Mouse (Mus musculus): Measurements from ENCODE around the gene Nipal3. TPM values are rescaled to one million over a fixed set of nuclear protein-coding genes. Genes with fewer than 3 reads are reported as not detected.
A peak's percentile ranks its signal among the peaks of the same experiment; 100 is the strongest.

Nipal3 gene
- polyA plus RNA-seq, 1 experiment from 2014 or later: 3.2 TPM

DNA sequence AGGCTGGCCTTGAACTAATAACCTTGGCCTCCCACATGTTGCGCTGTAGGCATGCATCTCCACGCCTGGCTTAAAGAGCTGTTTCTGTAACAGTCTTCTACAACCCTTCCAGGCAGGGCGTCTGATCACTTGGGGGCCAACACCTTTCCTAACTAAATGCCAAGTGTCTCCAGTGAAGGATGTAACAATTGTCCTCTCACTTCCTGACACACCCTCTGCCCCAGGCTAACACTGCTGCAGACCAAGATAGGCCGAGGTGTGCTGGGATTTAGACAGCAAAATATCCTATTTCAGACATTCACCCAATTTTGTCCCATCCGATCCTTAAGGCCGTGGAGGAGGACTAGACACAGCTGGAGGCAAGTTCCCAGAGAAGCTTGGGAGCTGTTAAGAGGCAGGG is 41.7 kb downstream of the Nipal3 start:
- Histone ChIP-seq H3K4me3 (ENCODE audit: low read depth, low read length) (no peak overlapping the region), H3K4me1 (ENCODE audit: control insufficient read depth, low read depth, low read length) (no peaks in the 10 kb centered on the region), H3K9me3 (replicated peaks; ENCODE audit: control insufficient read depth, low read length) (no peaks in the 10 kb centered on the region), H3K9ac (ENCODE audit: low read depth, low read length) (no peak overlapping the region), H3K27me3 (ENCODE audit: control insufficient read depth, insufficient read depth, low read depth, low read length) (no peaks in the 10 kb centered on the region), H3K4me2 (ENCODE audit: low read depth, low read length) (no peak overlapping the region), H3K27ac (ENCODE audit: low read length) (no peak overlapping the region), H3K36me3 (ENCODE audit: control insufficient read depth, insufficient read depth) (no peaks in the 10 kb centered on the region)
- WGBS (ENCODE audit: insufficient replicate concordance): 55% methylated on average over 6 of the region's 6 CpGs
- no peak for ATAC-seq (ENCODE audit: low read depth)

DNA sequence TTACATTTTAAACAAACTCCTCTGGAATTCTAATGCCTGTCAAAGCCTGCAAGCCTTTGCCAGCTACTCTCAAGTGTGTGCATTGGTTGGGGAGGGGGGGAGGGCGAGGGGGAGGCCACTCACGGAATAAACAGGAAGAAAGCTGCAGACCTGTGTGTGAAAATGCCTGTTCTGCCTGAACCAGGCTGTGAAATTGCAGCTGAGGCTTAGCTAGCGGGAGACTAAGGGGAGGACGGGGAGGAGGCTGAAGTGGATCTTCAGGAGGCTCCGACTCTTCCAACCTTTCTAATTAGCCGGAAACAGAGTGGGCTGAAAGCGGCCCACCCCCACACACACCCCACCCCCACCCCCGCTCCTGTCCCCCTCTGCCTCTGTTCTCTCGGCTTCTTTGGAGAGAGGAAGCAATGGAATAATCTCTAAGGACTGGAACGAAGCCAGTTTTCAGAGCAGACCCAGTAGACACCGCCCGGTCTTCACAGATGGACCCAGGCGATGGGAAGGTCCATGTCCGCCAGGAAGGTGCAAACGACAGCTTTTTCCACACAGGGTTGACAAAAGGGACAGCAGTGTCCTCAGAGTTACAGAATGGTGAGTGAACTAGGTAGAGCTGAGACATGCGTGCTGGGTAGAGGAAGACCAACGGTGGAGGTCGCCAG is 43.4 kb downstream of the Nipal3 start:
- Histone ChIP-seq H3K27me3 (ENCODE audit: control insufficient read depth, insufficient read depth, low read depth, low read length) (no peaks in the 10 kb centered on the region), H3K4me1 (ENCODE audit: control insufficient read depth, low read depth, low read length) (no peaks in the 10 kb centered on the region), H3K4me3 (ENCODE audit: low read depth, low read length) (no peak overlapping the region), H3K9me3 (replicated peaks; ENCODE audit: control insufficient read depth, low read length) (no peaks in the 10 kb centered on the region), H3K27ac (ENCODE audit: low read length) (no peak overlapping the region), H3K9ac (ENCODE audit: low read depth, low read length) (no peak overlapping the region), H3K36me3 (ENCODE audit: control insufficient read depth, insufficient read depth) (no peaks in the 10 kb centered on the region), H3K4me2 (ENCODE audit: low read depth, low read length) (no peak overlapping the region)
- WGBS (ENCODE audit: insufficient replicate concordance): 59% methylated on average over 17 of the region's 18 CpGs
- no peak for ATAC-seq (ENCODE audit: low read depth)

- Histone ChIP-seq H3K36me3 (ENCODE audit: control insufficient read depth, insufficient read depth) (no peaks in the 10 kb centered on the region), H3K4me2 (ENCODE audit: low read depth, low read length) (no peak overlapping the region), H3K4me3 (ENCODE audit: low read depth, low read length) (no peak overlapping the region), H3K27ac (ENCODE audit: low read length) (no peak overlapping the region), H3K4me1 (ENCODE audit: control insufficient read depth, low read depth, low read length) (peaks cover 13% of the 10 kb centered on the region), H3K27me3 (ENCODE audit: control insufficient read depth, insufficient read depth, low read depth, low read length) (no peaks in the 10 kb centered on the region), H3K9me3 (replicated peaks; ENCODE audit: control insufficient read depth, low read length) (no peaks in the 10 kb centered on the region), H3K9ac (ENCODE audit: low read depth, low read length) (no peak overlapping the region)
- ATAC-seq (ENCODE audit: low read depth): no peak
- 24% methylated on average over 5 of the region's 5 CpGs for WGBS (ENCODE audit: insufficient replicate concordance)
These were observed 52.4 kb downstream of the Nipal3 start for GRCm38 (mm10) chr4:135442473-135442872.

GRCm38 (mm10) chr4:135439904-135440522 is 54.8 kb downstream of the Nipal3 start:
- Histone ChIP-seq H3K27ac (ENCODE audit: low read length) (peak overlapping the region; percentile 94), H3K4me2 (ENCODE audit: low read depth, low read length) (peak overlapping the region; percentile 65; the same call in 1 of the 2 replicates), H3K9me3 (replicated peaks; ENCODE audit: control insufficient read depth, low read length) (no peaks in the 10 kb centered on the region), H3K9ac (ENCODE audit: low read depth, low read length) (0 out of 2 replicates have a peak overlapping the region, but pooled peaks have one; percentile 11), H3K4me1 (ENCODE audit: control insufficient read depth, low read depth, low read length) (peaks cover 21% of the 10 kb centered on the region), H3K27me3 (ENCODE audit: control insufficient read depth, insufficient read depth, low read depth, low read length) (no peaks in the 10 kb centered on the region), H3K36me3 (ENCODE audit: control insufficient read depth, insufficient read depth) (no peaks in the 10 kb centered on the region), H3K4me3 (ENCODE audit: low read depth, low read length) (no peak overlapping the region)
- ATAC-seq (ENCODE audit: low read depth): peak; percentile 79
- 7% methylated on average over 9 of the region's 9 CpGs for WGBS (ENCODE audit: insufficient replicate concordance)

- peak; percentile 96 for ATAC-seq (ENCODE audit: low read depth)
- peaks cover 27% of the 10 kb centered on the region for H3K4me1 ChIP-seq (ENCODE audit: control insufficient read depth, low read depth, low read length)
- under 1% methylated on average over 15 of the region's 15 CpGs for whole genome bisulfite sequencing (ENCODE audit: insufficient replicate concordance)
- H3K9ac ChIP-seq (ENCODE audit: low read depth, low read length): peak overlapping the region; percentile 50
- no peaks in the 10 kb centered on the region for H3K9me3 ChIP-seq (replicated peaks; ENCODE audit: control insufficient read depth, low read length)
- no peaks in the 10 kb centered on the region for H3K27me3 ChIP-seq (ENCODE audit: control insufficient read depth, insufficient read depth, low read depth, low read length)
- H3K27ac ChIP-seq (ENCODE audit: low read length): peak overlapping the region; percentile 94
- H3K4me2 ChIP-seq (ENCODE audit: low read depth, low read length): peak overlapping the region; percentile 65
- H3K4me3 ChIP-seq (ENCODE audit: low read depth, low read length): peak overlapping the region; percentile 34
- no peaks in the 10 kb centered on the region for H3K36me3 ChIP-seq (ENCODE audit: control insufficient read depth, insufficient read depth)
These were observed 55.6 kb downstream of the Nipal3 start for GRCm38 (mm10) chr4:135439188-135439647.

DNA sequence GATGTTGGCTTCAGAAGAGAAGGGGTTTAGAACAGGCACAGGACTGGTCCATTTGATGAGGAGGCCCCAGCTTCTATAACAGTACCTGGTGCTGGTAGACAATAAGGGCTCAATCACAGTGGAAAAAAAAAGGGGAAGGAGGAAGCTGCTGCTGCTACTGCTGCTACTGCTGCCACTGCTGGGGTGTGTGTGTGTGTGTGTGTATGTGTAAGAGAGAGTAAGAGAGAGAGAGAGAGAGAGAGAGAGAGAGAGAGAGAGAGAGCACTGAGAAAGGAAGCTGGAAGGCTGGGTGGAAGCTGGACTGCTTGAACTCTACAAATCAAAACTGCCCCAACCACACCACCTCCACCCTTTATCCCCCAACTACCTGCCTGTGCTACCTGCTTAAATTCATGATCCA is 56.9 kb downstream of the Nipal3 start:
- ATAC-seq (ENCODE audit: low read depth): no peak
- Histone ChIP-seq H3K9ac (ENCODE audit: low read depth, low read length) (no peak overlapping the region), H3K9me3 (replicated peaks; ENCODE audit: control insufficient read depth, low read length) (no peaks in the 10 kb centered on the region), H3K27me3 (ENCODE audit: control insufficient read depth, insufficient read depth, low read depth, low read length) (no peaks in the 10 kb centered on the region), H3K27ac (ENCODE audit: low read length) (no peak overlapping the region; the same call in 1 of the 2 replicates), H3K4me2 (ENCODE audit: low read depth, low read length) (no peak overlapping the region), H3K4me1 (ENCODE audit: control insufficient read depth, low read depth, low read length) (peaks cover 37% of the 10 kb centered on the region), H3K36me3 (ENCODE audit: control insufficient read depth, insufficient read depth) (no peaks in the 10 kb centered on the region), H3K4me3 (ENCODE audit: low read depth, low read length) (no peak overlapping the region)

GRCm38 (mm10) chr4:135436291-135436690 is 58.5 kb downstream of the Nipal3 start:
- Histone ChIP-seq H3K4me1 (ENCODE audit: control insufficient read depth, low read depth, low read length) (peaks cover 37% of the 10 kb centered on the region), H3K27ac (ENCODE audit: low read length) (no peak overlapping the region)

GRCm38 (mm10) chr4:135434395-135434789 is 60.4 kb downstream of the Nipal3 start:
- H3K4me1 ChIP-seq (ENCODE audit: control insufficient read depth, low read depth, low read length): peaks cover 29% of the 10 kb centered on the region
- WGBS (ENCODE audit: insufficient replicate concordance): 34% methylated on average over 11 of the region's 11 CpGs
- H3K9ac ChIP-seq (ENCODE audit: low read depth, low read length): peak overlapping the region; percentile 79
- no peaks in the 10 kb centered on the region for H3K9me3 ChIP-seq (replicated peaks; ENCODE audit: control insufficient read depth, low read length)
- peak overlapping the region; percentile 90 for H3K4me2 ChIP-seq (ENCODE audit: low read depth, low read length)
- H3K27me3 ChIP-seq (ENCODE audit: control insufficient read depth, insufficient read depth, low read depth, low read length): no peaks in the 10 kb centered on the region
- peak overlapping the region; percentile 77 for H3K4me3 ChIP-seq (ENCODE audit: low read depth, low read length)
- no peak for ATAC-seq (ENCODE audit: low read depth)
- H3K27ac ChIP-seq (ENCODE audit: low read length): peak overlapping the region; percentile 85
- H3K36me3 ChIP-seq (ENCODE audit: control insufficient read depth, insufficient read depth): no peaks in the 10 kb centered on the region

More at GRCm38 (mm10) chr4:135436291-135436690, 58.5 kb downstream of the Nipal3 start:
- WGBS (ENCODE audit: insufficient replicate concordance): 28% methylated on average over 13 of the region's 13 CpGs
- H3K27me3 ChIP-seq (ENCODE audit: control insufficient read depth, insufficient read depth, low read depth, low read length): no peaks in the 10 kb centered on the region
- no peak overlapping the region for H3K9ac ChIP-seq (ENCODE audit: low read depth, low read length)
- no peaks in the 10 kb centered on the region for H3K9me3 ChIP-seq (replicated peaks; ENCODE audit: control insufficient read depth, low read length)
- no peaks in the 10 kb centered on the region for H3K36me3 ChIP-seq (ENCODE audit: control insufficient read depth, insufficient read depth)
- no peak overlapping the region for H3K4me2 ChIP-seq (ENCODE audit: low read depth, low read length)
- no peak for ATAC-seq (ENCODE audit: low read depth)
- no peak overlapping the region for H3K4me3 ChIP-seq (ENCODE audit: low read depth, low read length)
